8 mouse cellular contexts compared by ENCODE assay signal in the genomic region with DNA sequence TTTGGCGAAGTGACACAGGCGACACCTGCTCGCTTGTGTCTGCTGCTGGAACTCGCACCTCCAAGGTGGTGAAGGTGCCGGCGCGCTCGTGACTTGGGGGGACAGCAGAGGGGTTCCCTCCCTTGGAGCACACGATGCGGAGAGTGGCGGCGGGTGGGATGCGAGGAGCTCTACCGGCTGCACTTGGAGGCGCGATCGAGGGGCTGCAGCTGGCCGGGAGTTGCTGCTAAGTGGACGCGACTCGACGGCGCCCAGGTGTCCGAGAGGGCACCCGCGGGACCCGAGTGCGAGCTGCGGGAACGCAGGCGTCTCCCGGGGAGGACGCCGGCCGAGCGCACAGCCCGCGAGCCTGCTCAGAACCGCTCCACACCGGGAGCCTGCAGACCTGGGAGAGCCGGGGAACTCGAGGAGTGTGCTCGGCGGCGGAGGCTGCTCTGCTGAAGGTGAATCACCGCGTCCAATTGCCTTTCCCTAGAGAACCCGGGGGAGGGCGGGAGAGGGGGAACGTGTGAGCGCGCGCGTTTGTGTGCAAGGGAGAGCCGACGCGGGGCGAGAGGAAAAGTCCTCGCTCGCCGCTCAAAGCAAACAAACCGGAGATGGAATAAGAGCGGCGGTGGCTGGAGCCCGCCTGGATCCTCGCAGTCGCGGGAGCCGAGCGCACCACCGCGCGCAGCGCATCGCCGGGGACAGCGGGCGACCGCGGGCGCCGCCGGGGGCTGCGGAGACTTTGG. TPM values are rescaled to one million over a fixed set of nuclear protein-coding genes. Genes with fewer than 3 reads are reported as not detected.
DNase-seq lines count a peak whose midpoint lies in the region; ATAC-seq and TF ChIP-seq lines count a peak whose summit lies in the region.
"Had no signal": no experiment of that assay in that cellular context is flagged by ENCODE, and none has a peak within 500 bp of the region (broad histone marks: within the 10 kb centered on the region; RNA-seq: fewer than 3 reads in every experiment).

No protein-coding gene starts in this region.

- H3K4me2 ChIP-seq in forebrain, embryonic 12.5 days = peak overlapping the region; percentile 91
- peak overlapping the region; percentile 84 for H3K4me2 ChIP-seq in hindbrain, postnatal 0 days (ENCODE audit: low read depth, low read length)
- peak overlapping the region; percentile 92 for H3K4me2 ChIP-seq in midbrain, embryonic 15.5 days

- DNase-seq in NIH3T3 (ENCODE audit: low read depth) = peak; percentile 16
- DNase-seq in adrenal gland, adult 8-10 months = peak; percentile 23
- DNase-seq in hindbrain, postnatal 0 days (ENCODE audit: low spot score) = peak; percentile 73
- peak; percentile 66 to 83 for DNase-seq in left cerebral cortex, postnatal 25 days (ENCODE audit: low spot score in 2 of 2)
- peak; percentile 56 for DNase-seq in telencephalon, adult 2 months (ENCODE audit: low read depth, low spot score)

- no peaks in the 10 kb centered on the region for H3K9me3 ChIP-seq in forebrain, embryonic 12.5 days
- no peaks in the 10 kb centered on the region for H3K9me3 ChIP-seq in hindbrain, postnatal 0 days (ENCODE audit: low read length)
- no peaks in the 10 kb centered on the region for H3K9me3 ChIP-seq in midbrain, embryonic 15.5 days

- peak; percentile 77 for ATAC-seq in forebrain, embryonic 12.5 days (ENCODE audit: low FRiP score)
- peak; percentile 57 for ATAC-seq in hindbrain, postnatal 0 days
- peak; percentile 82 for ATAC-seq in midbrain, embryonic 15.5 days (replicated peaks)

- intact Hi-C loops in left cerebral cortex, postnatal 25 days (cut with DNase I) = loop anchor here (5.0 to 10.0 kb wide), 2 partner anchors 313 to 1850 kb away; no protein-coding TSS in a partner anchor

- H3K4me3 ChIP-seq in forebrain, embryonic 12.5 days (replicated peaks) = peak overlapping the region; percentile 61
- H3K4me3 ChIP-seq in hindbrain, postnatal 0 days (ENCODE audit: low read length) = peak overlapping the region; percentile 53
- H3K4me3 ChIP-seq in midbrain, embryonic 15.5 days = peak overlapping the region; percentile 77

- peaks cover 26% of the 10 kb centered on the region for H3K27me3 ChIP-seq in forebrain, embryonic 12.5 days
- H3K27me3 ChIP-seq in hindbrain, postnatal 0 days (ENCODE audit: insufficient read depth, low read length) = no peaks in the 10 kb centered on the region
- no peaks in the 10 kb centered on the region for H3K27me3 ChIP-seq in midbrain, embryonic 15.5 days (replicated peaks)

- WGBS in forebrain, embryonic 12.5 days = under 1% methylated on average over 83 of the region's 84 CpGs
- WGBS in hindbrain, postnatal 0 days = under 1% methylated on average over 82 of the region's 84 CpGs
- WGBS in midbrain, embryonic 15.5 days = under 1% methylated on average over 84 of the region's 84 CpGs

- no peaks in the 10 kb centered on the region for H3K36me3 ChIP-seq in forebrain, embryonic 12.5 days (replicated peaks)
- no peaks in the 10 kb centered on the region for H3K36me3 ChIP-seq in hindbrain, postnatal 0 days (ENCODE audit: insufficient read depth, low read length)
- H3K36me3 ChIP-seq in midbrain, embryonic 15.5 days (replicated peaks) = no peaks in the 10 kb centered on the region

- peaks cover 17% of the 10 kb centered on the region for H3K4me1 ChIP-seq in forebrain, embryonic 12.5 days
- H3K4me1 ChIP-seq in hindbrain, postnatal 0 days (ENCODE audit: insufficient read depth, low read length) = no peaks in the 10 kb centered on the region
- peaks cover 13% of the 10 kb centered on the region for H3K4me1 ChIP-seq in midbrain, embryonic 15.5 days

- no peak for TF ChIP-seq CTCF in hindbrain, postnatal 0 days (IDR thresholded peaks at IDR 0.05; ENCODE audit: low read depth)

- H3K9ac ChIP-seq in forebrain, embryonic 12.5 days = peak overlapping the region; percentile 66
- H3K9ac ChIP-seq in hindbrain, postnatal 0 days (replicated peaks; ENCODE audit: low read length) = peak overlapping the region; percentile 55
- H3K9ac ChIP-seq in midbrain, embryonic 15.5 days = peak overlapping the region; percentile 81

- H3K27ac ChIP-seq in forebrain, embryonic 12.5 days = peak overlapping the region; percentile 19; the same call in 1 of the 2 replicates
- peak overlapping the region; percentile 65 for H3K27ac ChIP-seq in hindbrain, postnatal 0 days
- H3K27ac ChIP-seq in midbrain, embryonic 15.5 days = peak overlapping the region; percentile 89

RNA-seq across cellular contexts. Expression of gene Fam19a2, which starts 0.8 kb away (rescaled TPM):
- 1 to 10 TPM; 1.3 to 2.2 (median 1.9) TPM for total RNA-seq in adrenal gland, adult 8-10 months (2022)
- 9.3 and 10.2 TPM in 2 replicates for polyA plus RNA-seq in forebrain, embryonic 12.5 days (2016; fragmentation: Nextera tagmentation; extraction: Ambion mirVana)
- 90.5 and 94.7 TPM in 2 replicates for total RNA-seq in hindbrain, postnatal 0 days (2014; rRNA removed)
- polyA plus RNA-seq in hindbrain, postnatal 0 days (2015; fragmentation: Nextera tagmentation; extraction: Ambion mirVana) = 44.6 and 48.9 TPM in 2 replicates
- total RNA-seq in left cerebral cortex, postnatal 25 days (2021) = 10 to 100 TPM; 76.0 to 80.8 TPM
- 66.9 and 68.8 TPM in 2 replicates for polyA plus RNA-seq in midbrain, embryonic 15.5 days (2015; fragmentation: Nextera tagmentation; extraction: Ambion mirVana)
- total RNA-seq: heart, adult 18-20 months had no signal

Comparison
In these comparisons a context has a peak if more than half of its experiments do, and no peak if none do; other contexts are left out.
1. Peak in every context shown above with its lines: DNase-seq, ATAC-seq, H3K4me3 ChIP-seq and H3K27ac ChIP-seq.
2. DNase-seq: peak in every context shown above with its lines; median percentile 74 in left cerebral cortex, postnatal 25 days; 73 in hindbrain, postnatal 0 days; 56 in telencephalon, adult 2 months; 23 in adrenal gland, adult 8-10 months; 16 in NIH3T3.
3. H3K27ac ChIP-seq: peak in every context shown above with its lines; median percentile 89 in midbrain, embryonic 15.5 days; 65 in hindbrain, postnatal 0 days; 19 in forebrain, embryonic 12.5 days.
4. RNA of gene Fam19a2, which starts 0.8 kb away (total RNA-seq): 90.5 to 94.7 TPM in hindbrain, postnatal 0 days and 76.0 to 80.8 TPM in left cerebral cortex, postnatal 25 days; 1.3 to 2.2 TPM in adrenal gland, adult 8-10 months; every median in the first group is over 10 times any median in the second.